Mouse (Mus musculus) natural killer cell, adult 2 months (primary cell): ENCODE results near the gene Fancc.

Experiments used
- DNase-seq, 2 experiments: peaks; one replicate each; pipeline ENCODE4 v3.0.0; 2022; ENCODE audit warnings: low spot score in 2 of 2

The Fancc gene

GRCm38 (mm10) chr13:63421225-63421624 is 75.9 kb downstream of the Fancc start:
- no peak for DNase-seq

GRCm38 (mm10) chr13:63418148-63418547 is 78.9 kb downstream of the Fancc start:
- no peak for DNase-seq

GRCm38 (mm10) chr13:63416824-63417223 is 80.3 kb downstream of the Fancc start:
- no peak for DNase-seq

- DNase-seq, result no peak
Measured at GRCm38 (mm10) chr13:63412662-63413061, 84.4 kb downstream of the Fancc start.

GRCm38 (mm10) chr13:63411310-63412022 is 85.6 kb downstream of the Fancc start:
- DNase-seq, result peak in 1 of 2 experiments; percentile 3

- peak in 1 of 2 experiments; percentile 14 for DNase-seq
Measured at GRCm38 (mm10) chr13:63410578-63411298, 86.3 kb downstream of the Fancc start.

- no peak for DNase-seq
Measured at GRCm38 (mm10) chr13:63405151-63405550, 91.9 kb downstream of the Fancc start.

- DNase-seq, result no peak
Measured at GRCm38 (mm10) chr13:63404657-63405056, 92.4 kb downstream of the Fancc start.

GRCm38 (mm10) chr13:63402823-63403222 is 94.3 kb downstream of the Fancc start:
- DNase-seq, result no peak

- DNase-seq, result no peak
Measured at GRCm38 (mm10) chr13:63400069-63400468, 97.0 kb downstream of the Fancc start.

GRCm38 (mm10) chr13:63397420-63397819 is 99.7 kb downstream of the Fancc start:
- DNase-seq, result no peak

GRCm38 (mm10) chr13:63394304-63395063 is 102.6 kb downstream of the Fancc start:
- DNase-seq, result no peak

GRCm38 (mm10) chr13:63385234-63385633 is 111.8 kb downstream of the Fancc start:
- DNase-seq, result no peak

- DNase-seq, result no peak
Measured at GRCm38 (mm10) chr13:63384775-63385174, 112.3 kb downstream of the Fancc start.

GRCm38 (mm10) chr13:63382206-63382605 is 114.9 kb downstream of the Fancc start:
- no peak for DNase-seq

- no peak for DNase-seq
Measured at GRCm38 (mm10) chr13:63373460-63374166, 123.5 kb downstream of the Fancc start.

GRCm38 (mm10) chr13:63361755-63362154 is 135.3 kb downstream of the Fancc start:
- DNase-seq, result peak; percentile 5 to 24

GRCm38 (mm10) chr13:63360111-63360885 is 136.8 kb downstream of the Fancc start:
- DNase-seq, result no peak

GRCm38 (mm10) chr13:63359393-63359792 is 137.7 kb downstream of the Fancc start:
- no peak for DNase-seq

- peak; percentile 24 to 43 for DNase-seq
Measured at GRCm38 (mm10) chr13:63356558-63356957, 140.5 kb downstream of the Fancc start.

- no peak for DNase-seq
Measured at GRCm38 (mm10) chr13:63356101-63356500, 141.0 kb downstream of the Fancc start.
